Mouse (Mus musculus) liver, embryonic 13.5 days (tissue): ENCODE results near the gene Emp1. TPM values are rescaled to one million over a fixed set of nuclear protein-coding genes. Genes with fewer than 3 reads are reported as not detected.

ENCODE experiments used
- ATAC-seq: fragments of 200-750 bp; cut with Nextera tagmentation; 2 replicates; pipeline ENCODE4 v1.8.0; 2017; ENCODE audit warnings: low read depth, mild to moderate bottlenecking, moderate number of reproducible peaks, moderate library complexity
- DNase-seq: peaks from one replicate; pipeline ENCODE4 v3.0.0; 2022
- H3K27ac ChIP-seq: fragments of 300-500 bp; sonication (generic); 2 replicates; pipeline ENCODE4 v1.5.1; 2015; ENCODE audit warnings: moderate library complexity, mild to moderate bottlenecking, inconsistent platforms
- H3K27me3 ChIP-seq: fragments of 300-500 bp; sonication (generic); 2 replicates; pipeline ENCODE4 v1.6.1; 2015; ENCODE audit warnings: mild to moderate bottlenecking, inconsistent platforms
- H3K36me3 ChIP-seq: fragments of 300-500 bp; sonication (generic); 2 replicates; pipeline ENCODE4 v1.6.1; 2015; ENCODE audit warnings: mild to moderate bottlenecking, inconsistent platforms
- H3K4me1 ChIP-seq: fragments of 300-500 bp; sonication (generic); replicated peaks from 2 replicates; pipeline ENCODE4 v1.6.1; 2015; ENCODE audit warnings: inconsistent platforms
- H3K4me2 ChIP-seq: fragments of 300-500 bp; sonication (generic); 2 replicates; pipeline ENCODE4 v1.6.1; 2015; ENCODE audit warnings: inconsistent platforms, mild to moderate bottlenecking, moderate library complexity
- H3K4me3 ChIP-seq: fragments of 300-500 bp; sonication (generic); replicated peaks from 2 replicates; pipeline ENCODE4 v1.5.1; 2015; ENCODE audit warnings: mild to moderate bottlenecking, inconsistent platforms
- H3K9ac ChIP-seq: fragments of 300-500 bp; sonication (generic); 2 replicates; pipeline ENCODE4 v1.6.1; 2015; ENCODE audit warnings: mild to moderate bottlenecking, inconsistent platforms
- H3K9me3 ChIP-seq: fragments of 300-500 bp; sonication (generic); replicated peaks from 2 replicates; pipeline ENCODE4 v1.6.1; 2016; ENCODE audit warnings: inconsistent platforms
- WGBS: fragments of 180-500 bp; shearing (Covaris S2); methylation state at CpG from one replicate; pipeline ENCODE4 v1.1.7; 2015; ENCODE audit not compliant: insufficient replicate concordance; 5-methylcytosine and 5-hydroxymethylcytosine counted together
- polyA plus RNA-seq: library from polyadenylated mRNA; unstranded; fragments of >200 nt; fragmentation: Nextera tagmentation; extraction: Ambion mirVana; gene quantifications from 2 replicates; pipeline ENCODE4 v1.2.1, GENCODE M21; 2015

Gene Emp1
- polyA plus RNA-seq, 1 experiment from 2014 or later = 1.7 TPM

DNA sequence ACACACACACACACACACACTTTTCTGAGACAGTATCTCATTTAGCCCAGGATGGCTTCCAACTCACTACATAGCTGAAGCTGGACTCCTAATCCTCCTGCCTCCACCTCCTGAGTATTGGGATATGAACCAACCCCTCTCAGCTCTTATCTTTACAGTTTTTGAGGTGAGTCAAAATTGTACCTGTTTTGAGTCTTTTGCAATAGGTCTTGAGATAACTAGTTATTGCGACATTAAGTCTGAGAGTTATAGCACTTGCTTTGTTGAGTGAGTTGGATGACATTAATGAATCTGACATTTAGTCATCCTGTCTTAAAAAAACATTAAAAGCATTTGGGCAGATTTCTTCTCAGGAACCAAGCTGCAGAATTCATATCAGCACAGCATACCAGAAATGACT, 25.3 kb downstream of the Emp1 start:
- H3K9me3 ChIP-seq = no peaks in the 10 kb centered on the region
- H3K36me3 ChIP-seq = no peaks in the 10 kb centered on the region
- peaks cover 16% of the 10 kb centered on the region; the same call in 1 of the 2 replicates for H3K4me1 ChIP-seq
- H3K9ac ChIP-seq = no peak overlapping the region
- no peak for ATAC-seq
- no peak overlapping the region for H3K27ac ChIP-seq
- 78% methylated on average over 1 of the region's 1 CpGs for WGBS
- no peaks in the 10 kb centered on the region for H3K27me3 ChIP-seq
- H3K4me2 ChIP-seq = no peak overlapping the region
- no peak overlapping the region for H3K4me3 ChIP-seq
- DNase-seq = no peak

- no peak for DNase-seq
- 26% methylated on average over 8 of the region's 8 CpGs for WGBS
- H3K27me3 ChIP-seq = no peaks in the 10 kb centered on the region
- H3K36me3 ChIP-seq = no peaks in the 10 kb centered on the region
- no peak overlapping the region for H3K4me3 ChIP-seq
- no peak overlapping the region for H3K4me2 ChIP-seq
- no peak overlapping the region for H3K27ac ChIP-seq
- H3K4me1 ChIP-seq = peaks cover 16% of the 10 kb centered on the region; the same call in 1 of the 2 replicates
- no peak overlapping the region for H3K9ac ChIP-seq
- ATAC-seq = no peak
- H3K9me3 ChIP-seq = no peaks in the 10 kb centered on the region
Observed at GRCm38 (mm10) chr6:135388711-135389110, 26.4 kb downstream of the Emp1 start.

DNA sequence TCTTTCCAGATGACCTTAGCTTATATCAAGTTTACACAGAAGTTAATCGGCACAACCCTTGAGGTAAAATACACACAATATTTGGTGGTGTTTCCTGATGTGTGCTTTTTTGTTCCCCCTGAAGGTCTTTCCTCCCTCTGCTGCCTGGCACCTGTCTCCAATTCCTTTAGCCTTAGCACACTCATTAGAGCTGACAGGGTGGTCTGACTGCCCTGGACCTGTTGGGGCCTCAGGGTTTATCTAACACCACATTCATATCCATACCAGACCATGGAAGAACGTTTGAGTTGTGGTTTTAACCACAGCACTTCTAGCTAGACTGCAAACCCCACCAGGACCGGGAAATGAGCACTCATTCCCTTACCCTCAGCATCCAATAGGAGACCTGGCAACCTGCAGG, 28.1 kb downstream of the Emp1 start:
- ATAC-seq (peak; percentile 61), DNase-seq (no peak)
- H3K4me1 ChIP-seq = peaks cover 16% of the 10 kb centered on the region; the same call in 1 of the 2 replicates
- WGBS = 16% methylated on average over 3 of the region's 3 CpGs
- no peak overlapping the region for H3K4me3 ChIP-seq
- no peak overlapping the region for H3K4me2 ChIP-seq
- H3K36me3 ChIP-seq = no peaks in the 10 kb centered on the region
- H3K27ac ChIP-seq = no peak overlapping the region
- no peak overlapping the region for H3K9ac ChIP-seq
- no peaks in the 10 kb centered on the region for H3K9me3 ChIP-seq
- no peaks in the 10 kb centered on the region for H3K27me3 ChIP-seq

- ATAC-seq (no peak), DNase-seq (no peak)
- Histone ChIP-seq H3K4me1 (peaks cover 4% of the 10 kb centered on the region; the same call in 1 of the 2 replicates), H3K27ac (no peak overlapping the region), H3K4me3 (no peak overlapping the region), H3K9me3 (no peaks in the 10 kb centered on the region), H3K4me2 (no peak overlapping the region), H3K36me3 (no peaks in the 10 kb centered on the region), H3K9ac (no peak overlapping the region), H3K27me3 (no peaks in the 10 kb centered on the region)
- 67% methylated on average over 8 of the region's 8 CpGs for WGBS
Observed at GRCm38 (mm10) chr6:135395375-135395774, 33.0 kb downstream of the Emp1 start.

- H3K4me1 ChIP-seq = no peaks in the 10 kb centered on the region
- ATAC-seq (no peak), DNase-seq (no peak)
- H3K4me2 ChIP-seq = no peak overlapping the region
- no peaks in the 10 kb centered on the region for H3K9me3 ChIP-seq
- H3K27ac ChIP-seq = no peak overlapping the region
- H3K36me3 ChIP-seq = no peaks in the 10 kb centered on the region
- no peak overlapping the region for H3K9ac ChIP-seq
- 63% methylated on average over 4 of the region's 4 CpGs for WGBS
- no peak overlapping the region for H3K4me3 ChIP-seq
- H3K27me3 ChIP-seq = no peaks in the 10 kb centered on the region
Observed at GRCm38 (mm10) chr6:135397089-135397488, 34.7 kb downstream of the Emp1 start.

GRCm38 (mm10) chr6:135397788-135398187, 35.4 kb downstream of the Emp1 start:
- DNase-seq = no peak
- Histone ChIP-seq H3K4me3 (no peak overlapping the region), H3K36me3 (no peaks in the 10 kb centered on the region), H3K4me2 (no peak overlapping the region), H3K27me3 (no peaks in the 10 kb centered on the region), H3K9ac (no peak overlapping the region), H3K9me3 (no peaks in the 10 kb centered on the region), H3K4me1 (no peaks in the 10 kb centered on the region), H3K27ac (no peak overlapping the region)
- no peak for ATAC-seq
- 76% methylated on average over 8 of the region's 8 CpGs for WGBS

DNA sequence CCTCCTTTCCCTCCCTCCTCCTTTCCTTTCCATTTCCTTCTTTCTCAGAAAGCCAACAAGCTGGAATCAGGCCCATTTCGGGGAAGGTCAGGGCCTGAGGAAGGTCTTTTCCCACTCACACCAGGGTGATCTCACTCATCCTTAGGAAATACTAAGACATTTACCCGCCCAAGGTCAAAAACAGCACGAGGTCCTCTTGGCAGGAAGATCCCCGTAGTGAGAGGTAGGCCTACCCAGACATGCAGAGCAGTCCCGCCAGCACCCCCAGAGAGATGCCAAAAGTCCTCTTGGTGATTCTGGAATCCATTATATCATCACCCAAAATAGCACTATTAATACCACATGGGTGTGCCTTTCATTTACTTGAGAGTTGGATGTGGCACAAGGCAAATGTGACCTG, 36.5 kb downstream of the Emp1 start:
- no peak for DNase-seq
- H3K4me1 ChIP-seq = peaks cover 1% of the 10 kb centered on the region; the same call in 1 of the 2 replicates
- 56% methylated on average over 5 of the region's 5 CpGs for WGBS

DNA sequence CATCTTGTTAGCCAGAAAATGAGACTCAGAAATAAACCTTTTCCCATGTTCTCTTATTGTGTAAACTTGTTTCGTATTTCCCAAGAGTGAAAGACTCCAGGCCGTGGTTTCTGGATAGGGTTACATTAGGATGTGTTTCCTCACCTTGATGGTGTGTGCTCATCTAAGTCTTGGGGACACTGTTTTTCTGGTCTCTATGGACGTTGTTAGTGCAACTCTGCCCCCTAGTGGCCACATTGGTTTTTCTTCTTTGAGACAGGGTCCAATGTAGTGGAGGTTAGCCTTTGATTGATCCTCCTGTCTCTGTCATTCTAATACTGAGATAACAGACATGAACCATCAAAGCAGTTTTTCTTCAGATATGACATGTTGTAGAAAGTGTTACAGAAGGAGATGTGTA, 38.0 kb downstream of the Emp1 start:
- DNase-seq = no peak
- ATAC-seq = no peak
- 24% methylated on average over 3 of the region's 3 CpGs for WGBS

More for the DNA sequence above, 36.5 kb downstream of the Emp1 start:
- H3K9ac ChIP-seq = no peak overlapping the region
- no peak overlapping the region for H3K4me2 ChIP-seq
- no peak overlapping the region for H3K4me3 ChIP-seq
- no peaks in the 10 kb centered on the region for H3K27me3 ChIP-seq
- H3K27ac ChIP-seq = no peak overlapping the region
- no peaks in the 10 kb centered on the region for H3K9me3 ChIP-seq
- H3K36me3 ChIP-seq = no peaks in the 10 kb centered on the region
- ATAC-seq = no peak

GRCm38 (mm10) chr6:135405093-135405492, 42.7 kb downstream of the Emp1 start:
- ATAC-seq (peak; percentile 89), DNase-seq (peak; percentile 45)
- H3K27me3 ChIP-seq = no peaks in the 10 kb centered on the region
- no peaks in the 10 kb centered on the region for H3K9me3 ChIP-seq
- no peak overlapping the region for H3K4me3 ChIP-seq
- no peak overlapping the region for H3K9ac ChIP-seq
- no peaks in the 10 kb centered on the region for H3K36me3 ChIP-seq
- no peak overlapping the region for H3K27ac ChIP-seq
- peaks cover 27% of the 10 kb centered on the region for H3K4me1 ChIP-seq
- H3K4me2 ChIP-seq = peak overlapping the region; percentile 38
- 25% methylated on average over 11 of the region's 11 CpGs for WGBS

More for the DNA sequence above, 38.0 kb downstream of the Emp1 start:
- Histone ChIP-seq H3K27ac (no peak overlapping the region), H3K4me1 (peaks cover 16% of the 10 kb centered on the region), H3K4me3 (no peak overlapping the region), H3K27me3 (no peaks in the 10 kb centered on the region), H3K4me2 (no peak overlapping the region), H3K36me3 (no peaks in the 10 kb centered on the region), H3K9ac (no peak overlapping the region), H3K9me3 (no peaks in the 10 kb centered on the region)

DNA sequence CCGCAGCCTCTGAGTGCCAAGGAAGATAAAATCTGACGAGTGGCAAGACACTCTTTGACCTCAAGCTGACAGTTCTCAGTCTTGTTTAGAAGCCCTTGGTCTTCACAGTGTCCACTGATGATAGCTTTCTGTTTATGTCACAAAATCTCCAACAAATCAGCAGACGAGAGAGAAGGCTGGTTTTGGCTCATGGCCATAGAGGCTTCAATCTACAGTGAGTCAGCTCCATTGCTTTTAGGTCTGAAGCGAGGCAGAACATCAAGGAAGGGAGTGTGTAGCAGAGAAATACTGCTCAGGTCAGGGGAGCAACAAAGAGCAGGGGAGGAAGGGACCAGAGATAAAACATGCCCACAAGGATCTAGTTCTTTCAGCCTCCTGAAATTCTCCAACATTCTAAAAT, 45.0 kb downstream of the Emp1 start:
- no peak for DNase-seq
- no peaks in the 10 kb centered on the region for H3K36me3 ChIP-seq
- H3K4me1 ChIP-seq = peaks cover 27% of the 10 kb centered on the region
- H3K27me3 ChIP-seq = no peaks in the 10 kb centered on the region
- no peak overlapping the region for H3K4me3 ChIP-seq
- H3K9ac ChIP-seq = no peak overlapping the region
- no peaks in the 10 kb centered on the region for H3K9me3 ChIP-seq
- H3K4me2 ChIP-seq = no peak overlapping the region
- no peak for ATAC-seq
- 32% methylated on average over 4 of the region's 4 CpGs for WGBS
- no peak overlapping the region for H3K27ac ChIP-seq

GRCm38 (mm10) chr6:135411712-135412319, 49.5 kb downstream of the Emp1 start:
- no peaks in the 10 kb centered on the region for H3K36me3 ChIP-seq
- 71% methylated on average over 10 of the region's 10 CpGs for WGBS

GRCm38 (mm10) chr6:135412649-135413048, 50.3 kb downstream of the Emp1 start:
- no peak overlapping the region for H3K9ac ChIP-seq
- no peak overlapping the region for H3K4me3 ChIP-seq
- DNase-seq = no peak
- no peaks in the 10 kb centered on the region for H3K36me3 ChIP-seq
- H3K4me1 ChIP-seq = no peaks in the 10 kb centered on the region
- ATAC-seq = no peak
- no peak overlapping the region for H3K4me2 ChIP-seq
- no peak overlapping the region for H3K27ac ChIP-seq
- 54% methylated on average over 6 of the region's 6 CpGs for WGBS
- no peaks in the 10 kb centered on the region for H3K27me3 ChIP-seq
- H3K9me3 ChIP-seq = no peaks in the 10 kb centered on the region

More at GRCm38 (mm10) chr6:135411712-135412319, 49.5 kb downstream of the Emp1 start:
- no peaks in the 10 kb centered on the region for H3K27me3 ChIP-seq
- H3K9ac ChIP-seq = no peak overlapping the region
- no peak overlapping the region for H3K27ac ChIP-seq
- no peak for DNase-seq
- H3K4me3 ChIP-seq = no peak overlapping the region
- no peaks in the 10 kb centered on the region for H3K9me3 ChIP-seq
- no peak overlapping the region for H3K4me2 ChIP-seq
- no peaks in the 10 kb centered on the region for H3K4me1 ChIP-seq
- no peak for ATAC-seq
